Mouse (Mus musculus): ENCODE measurements around the gene Chuk. TPM values are rescaled to one million over a fixed set of nuclear protein-coding genes. Genes with fewer than 3 reads are reported as not detected.
A peak's percentile ranks its signal among the peaks of the same experiment; 100 is the strongest.

The Chuk gene
- 27.7 and 29.6 TPM in 2 replicates for polyA plus RNA-seq (2015; fragmentation: Nextera tagmentation; extraction: Ambion mirVana)

GRCm38 (mm10) chr19:44106831-44107660 lies at the start of gene Chuk:
Gene Chuk (minus strand): TSS chr19:44107480.
- peaks cover 8% of the 10 kb centered on the region for H3K36me3 ChIP-seq (replicated peaks; ENCODE audit: insufficient read depth, low read length)
- peak within 1 kb of the TSS; percentile 90 for H3K27ac ChIP-seq (ENCODE audit: low read depth)

GRCm38 (mm10) chr19:44157005-44157404 lies 49.7 kb upstream of the Chuk start:
- H3K4me3 ChIP-seq (ENCODE audit: low read depth, low read length) = no peak overlapping the region
- H3K9ac ChIP-seq (replicated peaks) = no peak overlapping the region
- no peak for TF ChIP-seq CTCF (IDR thresholded peaks at IDR 0.05; ENCODE audit: low read depth)
- TF ChIP-seq EP300 (IDR thresholded peaks at IDR 0.05; ENCODE audit: low read depth) = no peak
- ATAC-seq (no peak), DNase-seq (no peak)
- no peaks in the 10 kb centered on the region for H3K36me3 ChIP-seq (replicated peaks; ENCODE audit: insufficient read depth, low read length)
- WGBS (ENCODE audit: insufficient replicate concordance) = 89% methylated on average over 10 of the region's 10 CpGs
- no peaks in the 10 kb centered on the region for H3K9me3 ChIP-seq (ENCODE audit: low read length)
- H3K4me1 ChIP-seq (ENCODE audit: insufficient read depth) = no peaks in the 10 kb centered on the region
- no peak overlapping the region for H3K4me2 ChIP-seq (ENCODE audit: low read depth, low read length)
- no peaks in the 10 kb centered on the region for H3K27me3 ChIP-seq (ENCODE audit: insufficient read depth, low read length)
- H3K27ac ChIP-seq (ENCODE audit: low read depth) = no peak overlapping the region

More at GRCm38 (mm10) chr19:44106831-44107660, at the start of gene Chuk:
- Histone ChIP-seq H3K4me2 (ENCODE audit: low read depth, low read length) (peak within 1 kb of the TSS; percentile 80), H3K4me3 (ENCODE audit: low read depth, low read length) (peak within 1 kb of the TSS; percentile 97), H3K4me1 (ENCODE audit: insufficient read depth) (peaks cover 25% of the 10 kb centered on the region), H3K9me3 (ENCODE audit: low read length) (no peaks in the 10 kb centered on the region), H3K9ac (replicated peaks) (peak within 1 kb of the TSS; percentile 98), H3K27me3 (ENCODE audit: insufficient read depth, low read length) (no peaks in the 10 kb centered on the region)
- no peak for TF ChIP-seq CTCF (IDR thresholded peaks at IDR 0.05; ENCODE audit: low read depth)
- peak; percentile 76 for TF ChIP-seq EP300 (IDR thresholded peaks at IDR 0.05; ENCODE audit: low read depth)
- peak; percentile 96 for ATAC-seq
- under 1% methylated on average over 62 of the region's 67 CpGs for WGBS (ENCODE audit: insufficient replicate concordance)
- peak; percentile 98 for DNase-seq

- WGBS (ENCODE audit: insufficient replicate concordance) = 74% methylated on average over 5 of the region's 5 CpGs
Observed at GRCm38 (mm10) chr19:44153781-44154180, 46.5 kb upstream of the Chuk start.

GRCm38 (mm10) chr19:44148991-44149390 lies 41.7 kb upstream of the Chuk start:
- H3K27me3 ChIP-seq (ENCODE audit: insufficient read depth, low read length) = peaks cover 3% of the 10 kb centered on the region; the same call in 1 of the 2 replicates
- H3K4me3 ChIP-seq (ENCODE audit: low read depth, low read length) = no peak overlapping the region
- H3K9me3 ChIP-seq (ENCODE audit: low read length) = no peaks in the 10 kb centered on the region
- DNase-seq (no peak), ATAC-seq (no peak)
- TF ChIP-seq CTCF (IDR thresholded peaks at IDR 0.05; ENCODE audit: low read depth) (no peak), EP300 (IDR thresholded peaks at IDR 0.05; ENCODE audit: low read depth) (no peak)
- peaks cover 8% of the 10 kb centered on the region for H3K4me1 ChIP-seq (ENCODE audit: insufficient read depth)
- H3K36me3 ChIP-seq (replicated peaks; ENCODE audit: insufficient read depth, low read length) = no peaks in the 10 kb centered on the region; the same call in 1 of the 2 replicates
- no peak overlapping the region for H3K9ac ChIP-seq (replicated peaks)
- no peak overlapping the region for H3K4me2 ChIP-seq (ENCODE audit: low read depth, low read length)
- H3K27ac ChIP-seq (ENCODE audit: low read depth) = no peak overlapping the region
- 81% methylated on average over 2 of the region's 2 CpGs for WGBS (ENCODE audit: insufficient replicate concordance)

More at GRCm38 (mm10) chr19:44153781-44154180, 46.5 kb upstream of the Chuk start:
- no peaks in the 10 kb centered on the region for H3K4me1 ChIP-seq (ENCODE audit: insufficient read depth)
- H3K9me3 ChIP-seq (ENCODE audit: low read length) = no peaks in the 10 kb centered on the region
- ATAC-seq = no peak
- H3K9ac ChIP-seq (replicated peaks) = no peak overlapping the region
- H3K4me2 ChIP-seq (ENCODE audit: low read depth, low read length) = no peak overlapping the region
- no peaks in the 10 kb centered on the region for H3K36me3 ChIP-seq (replicated peaks; ENCODE audit: insufficient read depth, low read length)
- no peak overlapping the region for H3K4me3 ChIP-seq (ENCODE audit: low read depth, low read length)
- no peak for TF ChIP-seq EP300 (IDR thresholded peaks at IDR 0.05; ENCODE audit: low read depth)
- no peak for TF ChIP-seq CTCF (IDR thresholded peaks at IDR 0.05; ENCODE audit: low read depth)
- no peak overlapping the region for H3K27ac ChIP-seq (ENCODE audit: low read depth)
- DNase-seq = no peak
- peaks cover 3% of the 10 kb centered on the region; the same call in 1 of the 2 replicates for H3K27me3 ChIP-seq (ENCODE audit: insufficient read depth, low read length)

- Histone ChIP-seq H3K27ac (ENCODE audit: low read depth) (no peak overlapping the region), H3K4me2 (ENCODE audit: low read depth, low read length) (no peak overlapping the region), H3K27me3 (ENCODE audit: insufficient read depth, low read length) (peaks cover 3% of the 10 kb centered on the region; the same call in 1 of the 2 replicates), H3K4me3 (ENCODE audit: low read depth, low read length) (no peak overlapping the region), H3K36me3 (replicated peaks; ENCODE audit: insufficient read depth, low read length) (no peaks in the 10 kb centered on the region; the same call in 1 of the 2 replicates), H3K9ac (replicated peaks) (no peak overlapping the region), H3K9me3 (ENCODE audit: low read length) (no peaks in the 10 kb centered on the region), H3K4me1 (ENCODE audit: insufficient read depth) (peaks cover 8% of the 10 kb centered on the region)
- TF ChIP-seq EP300 (IDR thresholded peaks at IDR 0.05; ENCODE audit: low read depth) = no peak
- peak; percentile 57 for TF ChIP-seq CTCF (IDR thresholded peaks at IDR 0.05; ENCODE audit: low read depth)
- ATAC-seq (no peak), DNase-seq (no peak)
- WGBS (ENCODE audit: insufficient replicate concordance) = 37% methylated on average over 2 of the region's 2 CpGs
Observed at GRCm38 (mm10) chr19:44148345-44148744, 41.1 kb upstream of the Chuk start.

- Histone ChIP-seq H3K9ac (replicated peaks) (no peak overlapping the region), H3K9me3 (ENCODE audit: low read length) (no peaks in the 10 kb centered on the region), H3K4me2 (ENCODE audit: low read depth, low read length) (no peak overlapping the region), H3K27ac (ENCODE audit: low read depth) (no peak overlapping the region), H3K36me3 (replicated peaks; ENCODE audit: insufficient read depth, low read length) (peaks cover 11% of the 10 kb centered on the region), H3K4me3 (ENCODE audit: low read depth, low read length) (no peak overlapping the region), H3K4me1 (ENCODE audit: insufficient read depth) (peaks cover 8% of the 10 kb centered on the region), H3K27me3 (ENCODE audit: insufficient read depth, low read length) (peaks cover 3% of the 10 kb centered on the region; the same call in 1 of the 2 replicates)
- WGBS (ENCODE audit: insufficient replicate concordance) = 90% methylated on average over 8 of the region's 8 CpGs
- ATAC-seq = no peak
- no peak for DNase-seq
- TF ChIP-seq EP300 (IDR thresholded peaks at IDR 0.05; ENCODE audit: low read depth) = no peak
- TF ChIP-seq CTCF (IDR thresholded peaks at IDR 0.05; ENCODE audit: low read depth) = no peak
Observed at GRCm38 (mm10) chr19:44146951-44147350, 39.7 kb upstream of the Chuk start.
